Mouse (Mus musculus): ENCODE results near the gene Mrpl23.

DNA sequence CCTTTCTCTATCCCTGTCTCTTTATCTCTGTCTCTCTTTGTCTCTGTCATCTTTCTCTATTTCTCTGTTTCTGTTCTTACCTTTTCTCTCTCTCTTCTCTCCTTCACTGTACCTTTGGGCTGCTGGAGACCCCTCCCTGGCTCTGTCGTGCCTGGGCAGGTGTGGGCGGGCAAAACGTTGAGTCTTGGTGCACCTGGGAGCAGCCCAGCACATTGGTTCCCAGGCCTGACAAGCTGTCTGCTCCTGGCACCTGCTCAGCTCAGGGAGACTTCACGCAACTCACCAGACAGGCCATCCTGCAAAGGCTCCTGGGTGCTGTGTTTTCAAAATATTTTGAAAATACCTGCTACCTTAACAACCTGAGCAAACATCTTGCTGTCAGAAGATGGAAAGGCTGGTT, 29.3 kb upstream of the Mrpl23 start:
- no peak for TF ChIP-seq CTCF (IDR thresholded peaks at IDR 0.05; ENCODE audit: low read depth, low read length)
- no peak for TF ChIP-seq POLR2A (IDR thresholded peaks at IDR 0.05; ENCODE audit: insufficient read depth, low read length)
- TF ChIP-seq EP300 (IDR thresholded peaks at IDR 0.05; ENCODE audit: insufficient read depth, low read depth, low read length), result no peak
